Mouse (Mus musculus) embryonic facial prominence, embryonic 12.5 days (tissue): ENCODE results near the gene Gns. TPM values are rescaled to one million over a fixed set of nuclear protein-coding genes. Genes with fewer than 3 reads are reported as not detected.
"Not testable (repeated sequence)": the region's sequence is repeated elsewhere in the genome, so short reads cannot be mapped to it uniquely, and the experiment has no call there.

Source experiments
- ATAC-seq: fragments of 200-750 bp; cut with Nextera tagmentation; 2 replicates; pipeline ENCODE4 v1.8.0; 2017; ENCODE audit not compliant: insufficient number of reproducible peaks, insufficient read depth, low FRiP score, low TSS enrichment
- H3K27ac ChIP-seq: fragments of 300-500 bp; sonication (generic); 2 replicates; pipeline ENCODE4 v1.5.1; 2016; ENCODE audit warnings: mild to moderate bottlenecking
- H3K27me3 ChIP-seq: fragments of 300-500 bp; sonication (generic); 2 replicates; pipeline ENCODE4 v1.6.1; 2016; ENCODE audit warnings: mild to moderate bottlenecking, moderate library complexity
- H3K36me3 ChIP-seq: fragments of 300-500 bp; sonication (generic); 2 replicates; pipeline ENCODE4 v1.6.1; 2016; ENCODE audit warnings: mild to moderate bottlenecking
- H3K4me1 ChIP-seq: fragments of 300-500 bp; sonication (generic); 2 replicates; pipeline ENCODE4 v1.6.1; 2016
- H3K4me2 ChIP-seq: fragments of 300-500 bp; sonication (generic); replicated peaks from 2 replicates; pipeline ENCODE4 v1.6.1; 2016; ENCODE audit warnings: mild to moderate bottlenecking, moderate library complexity
- H3K4me3 ChIP-seq: fragments of 300-500 bp; sonication (generic); 2 replicates; pipeline ENCODE4 v1.5.1; 2016; ENCODE audit warnings: mild to moderate bottlenecking
- H3K9ac ChIP-seq: fragments of 300-500 bp; sonication (generic); 2 replicates; pipeline ENCODE4 v1.6.1; 2016; ENCODE audit warnings: mild to moderate bottlenecking, moderate library complexity
- H3K9me3 ChIP-seq: fragments of 300-500 bp; sonication (generic); 2 replicates; pipeline ENCODE4 v1.6.1; 2016; ENCODE audit warnings: mild to moderate bottlenecking, moderate library complexity
- WGBS: fragments of 180-500 bp; shearing (Covaris S2); methylation state at CpG from one replicate; pipeline ENCODE4 v1.1.7; 2016; 5-methylcytosine and 5-hydroxymethylcytosine counted together
- polyA plus RNA-seq: library from polyadenylated mRNA; unstranded; fragments of >200 nt; fragmentation: Nextera tagmentation; extraction: Ambion mirVana; gene quantifications from 2 replicates; pipeline ENCODE4 v1.2.1, GENCODE M21; 2016

Gene Gns
- 53.4 and 55.6 TPM in 2 replicates for polyA plus RNA-seq

DNA sequence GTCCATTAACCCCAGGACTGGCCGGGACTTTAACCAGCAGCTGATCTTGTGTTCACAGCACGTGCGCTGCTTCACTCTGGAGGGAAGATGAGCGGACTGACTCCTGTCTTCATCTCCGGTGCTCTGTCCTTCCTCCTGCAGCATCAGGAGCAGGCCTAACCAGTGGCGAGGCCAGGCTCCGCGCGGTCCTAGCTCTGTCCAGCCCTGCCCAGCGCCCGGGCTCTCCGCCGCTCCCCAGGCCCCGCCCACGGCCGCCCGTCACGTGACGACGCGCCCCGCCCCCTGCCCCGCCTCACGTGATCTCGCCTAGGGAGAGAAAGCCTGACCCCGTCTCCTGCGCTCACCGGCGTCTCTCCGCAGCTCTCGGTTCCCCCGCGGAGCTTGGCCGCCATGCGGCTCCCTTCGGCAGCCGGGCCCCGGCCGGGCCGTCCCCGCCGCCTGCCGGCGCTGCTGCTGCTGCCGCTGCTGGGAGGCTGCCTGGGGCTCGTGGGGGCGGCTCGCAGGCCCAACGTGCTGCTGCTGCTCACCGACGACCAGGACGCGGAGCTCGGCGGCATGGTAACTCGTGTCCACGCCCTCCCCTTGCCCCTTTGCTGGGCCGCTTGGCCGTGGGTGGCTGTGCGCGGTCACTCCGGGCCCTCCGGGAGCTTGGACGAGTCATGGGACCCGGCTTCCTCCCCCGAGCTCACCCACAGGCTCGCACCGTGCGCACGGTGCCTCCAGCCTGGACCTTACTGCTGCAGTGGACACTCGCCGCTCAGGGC, at the start of gene Gns:
Gns (plus strand) TSS at position 290 of the 764 bp plus-strand sequence.
- H3K4me3 ChIP-seq, result peak within 1 kb of the TSS; percentile 95
- peaks cover 19% of the 10 kb centered on the region for H3K4me1 ChIP-seq
- peak within 1 kb of the TSS; percentile 87 for H3K9ac ChIP-seq
- peaks cover 8% of the 10 kb centered on the region for H3K36me3 ChIP-seq
- ATAC-seq, result peak; percentile 96
- peak within 1 kb of the TSS; percentile 86 for H3K4me2 ChIP-seq
- H3K27ac ChIP-seq, result peak within 1 kb of the TSS; percentile 61
- under 1% methylated on average over 70 of the region's 72 CpGs for WGBS
- no peaks in the 10 kb centered on the region for H3K9me3 ChIP-seq
- H3K27me3 ChIP-seq, result no peaks in the 10 kb centered on the region

DNA sequence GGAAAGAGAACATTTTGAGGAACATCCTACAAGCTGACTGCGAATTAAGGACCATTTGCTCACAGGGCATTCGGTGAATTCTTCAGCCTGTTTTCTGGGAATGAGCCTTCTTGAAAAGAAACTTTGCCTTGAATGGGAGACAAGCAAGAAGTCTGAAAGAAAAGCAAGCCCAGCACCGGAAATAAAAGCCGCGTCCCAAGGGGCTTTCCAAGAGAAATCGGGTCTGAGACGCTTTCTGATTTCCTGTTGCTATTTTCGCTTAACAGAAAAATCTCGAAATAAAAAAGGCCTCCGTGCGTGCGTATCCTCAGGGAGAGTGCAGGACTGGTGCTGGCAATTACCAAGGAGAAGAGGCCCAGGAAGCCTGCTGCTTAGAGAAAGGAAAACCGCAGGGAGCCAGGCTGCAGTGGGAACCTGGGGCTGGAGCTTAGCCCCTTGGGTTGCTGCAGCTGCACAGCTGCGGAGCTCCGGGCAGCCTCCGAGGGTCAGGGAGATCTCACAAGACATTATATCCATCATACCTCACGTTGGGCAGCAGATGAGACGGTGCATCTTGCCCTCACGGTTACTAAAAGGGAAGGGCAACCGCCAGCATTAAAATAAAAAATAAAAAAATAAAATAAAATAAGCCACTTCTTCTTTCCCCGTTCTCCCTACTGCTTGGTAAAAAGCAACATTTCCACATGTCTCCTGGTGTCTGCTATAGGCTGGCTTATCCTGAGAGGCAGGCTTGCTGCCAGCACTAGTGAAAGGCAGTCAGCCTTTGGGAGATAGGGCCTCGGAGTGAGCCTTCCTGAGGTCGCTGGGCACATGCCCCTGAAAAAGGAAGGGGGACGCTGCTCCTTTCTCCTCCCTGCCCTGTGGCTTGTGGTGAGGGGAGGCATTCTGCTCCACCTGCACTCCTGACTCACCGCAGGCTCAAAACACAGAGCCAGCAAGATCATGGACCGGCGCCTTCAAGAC, 49.3 kb upstream of the Gns start:
- Histone ChIP-seq H3K9me3 (no peaks in the 10 kb centered on the region), H3K4me3 (no peak overlapping the region), H3K27me3 (peaks cover 26% of the 10 kb centered on the region), H3K4me1 (peaks cover 10% of the 10 kb centered on the region), H3K4me2 (peak overlapping the region; percentile 43), H3K9ac (no peak overlapping the region; the same call in 1 of the 2 replicates), H3K27ac (no peak overlapping the region), H3K36me3 (no peaks in the 10 kb centered on the region)
- WGBS, result 22% methylated on average over 27 of the region's 27 CpGs
- no peak for ATAC-seq

DNA sequence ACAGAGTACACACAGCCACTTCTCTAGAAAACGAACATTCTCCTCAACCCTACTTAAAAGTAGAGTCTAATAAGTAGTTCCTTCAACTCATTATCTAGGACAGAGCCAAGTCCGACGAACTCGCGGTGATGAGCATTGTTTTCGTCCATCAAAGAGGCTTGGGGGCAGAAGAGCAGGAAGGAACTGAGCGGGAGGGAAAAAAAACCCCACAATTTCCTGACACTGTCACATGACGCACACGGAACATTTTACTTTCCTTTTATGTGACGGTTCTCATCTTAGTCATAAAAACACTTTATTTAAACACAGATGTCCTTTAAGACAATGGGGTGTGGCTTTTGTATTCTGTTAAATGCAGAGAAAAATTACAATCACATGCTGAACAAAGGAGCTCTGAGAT, 48.5 kb upstream of the Gns start:
- WGBS, result 86% methylated on average over 10 of the region's 10 CpGs
- H3K36me3 ChIP-seq, result no peaks in the 10 kb centered on the region
- no peak overlapping the region for H3K4me2 ChIP-seq
- ATAC-seq, result no peak
- H3K4me1 ChIP-seq, result peaks cover 8% of the 10 kb centered on the region; the same call in 1 of the 2 replicates
- no peak overlapping the region for H3K4me3 ChIP-seq
- no peaks in the 10 kb centered on the region for H3K9me3 ChIP-seq
- no peak overlapping the region for H3K9ac ChIP-seq
- H3K27me3 ChIP-seq, result peaks cover 24% of the 10 kb centered on the region
- H3K27ac ChIP-seq, result no peak overlapping the region

DNA sequence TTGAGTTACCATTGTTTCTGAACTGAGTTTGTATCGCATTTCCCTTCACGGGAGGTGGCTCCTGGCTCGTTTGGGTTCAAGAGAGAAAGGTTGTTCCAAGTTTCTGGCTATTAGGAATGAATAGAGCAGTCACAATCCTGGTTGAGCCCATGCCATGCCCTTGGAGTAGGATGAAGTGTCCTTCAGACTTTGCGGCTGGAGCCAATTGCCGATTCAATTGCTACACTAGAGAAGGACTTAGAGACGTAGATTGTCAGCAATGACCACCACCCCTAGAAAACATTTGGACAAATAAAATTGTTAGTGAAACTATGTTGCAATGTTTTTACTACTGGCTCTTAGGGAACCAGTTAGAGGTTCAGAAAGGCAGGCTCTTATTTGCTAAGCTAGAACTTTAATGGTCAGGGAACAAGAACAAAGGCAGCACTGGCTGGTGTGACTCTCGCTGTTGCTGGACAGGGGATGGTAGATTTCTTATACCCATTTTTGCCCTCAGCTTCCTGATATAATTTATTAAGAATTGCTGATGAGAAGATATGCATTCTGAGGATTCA, 46.4 kb upstream of the Gns start:
- Histone ChIP-seq H3K36me3 (no peaks in the 10 kb centered on the region), H3K4me3 (no peak overlapping the region), H3K27ac (no peak overlapping the region), H3K27me3 (peaks cover 10% of the 10 kb centered on the region; the same call in 1 of the 2 replicates), H3K9ac (no peak overlapping the region), H3K9me3 (no peaks in the 10 kb centered on the region), H3K4me1 (peaks cover 8% of the 10 kb centered on the region; the same call in 1 of the 2 replicates), H3K4me2 (no peak overlapping the region)
- ATAC-seq, result no peak
- 72% methylated on average over 7 of the region's 7 CpGs for WGBS

DNA sequence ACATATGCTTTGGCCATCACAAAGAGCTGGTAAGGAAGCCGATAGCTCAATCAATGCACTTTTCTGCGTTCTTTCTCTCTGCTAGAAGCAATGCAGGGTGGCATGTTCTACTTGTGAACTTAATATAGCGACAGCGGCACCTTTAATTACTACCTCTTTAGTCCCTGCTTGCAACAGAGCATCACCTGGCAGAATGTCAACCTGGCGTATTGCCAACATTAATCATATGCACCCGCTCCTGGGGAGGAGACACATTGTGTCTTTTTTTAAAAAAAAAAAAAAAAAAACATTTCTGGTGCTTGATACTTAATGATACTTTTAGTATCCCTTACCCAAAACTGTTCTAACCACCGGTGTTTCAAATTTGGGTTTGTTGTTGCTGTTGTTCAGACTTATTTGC, 41.4 kb upstream of the Gns start:
- H3K27ac ChIP-seq, result no peak overlapping the region
- no peak overlapping the region for H3K4me2 ChIP-seq
- H3K9me3 ChIP-seq, result no peaks in the 10 kb centered on the region
- no peak for ATAC-seq
- H3K4me1 ChIP-seq, result no peaks in the 10 kb centered on the region
- H3K27me3 ChIP-seq, result no peaks in the 10 kb centered on the region
- 84% methylated on average over 7 of the region's 7 CpGs for WGBS
- H3K9ac ChIP-seq, result no peak overlapping the region
- H3K4me3 ChIP-seq, result no peak overlapping the region
- H3K36me3 ChIP-seq, result no peaks in the 10 kb centered on the region

DNA sequence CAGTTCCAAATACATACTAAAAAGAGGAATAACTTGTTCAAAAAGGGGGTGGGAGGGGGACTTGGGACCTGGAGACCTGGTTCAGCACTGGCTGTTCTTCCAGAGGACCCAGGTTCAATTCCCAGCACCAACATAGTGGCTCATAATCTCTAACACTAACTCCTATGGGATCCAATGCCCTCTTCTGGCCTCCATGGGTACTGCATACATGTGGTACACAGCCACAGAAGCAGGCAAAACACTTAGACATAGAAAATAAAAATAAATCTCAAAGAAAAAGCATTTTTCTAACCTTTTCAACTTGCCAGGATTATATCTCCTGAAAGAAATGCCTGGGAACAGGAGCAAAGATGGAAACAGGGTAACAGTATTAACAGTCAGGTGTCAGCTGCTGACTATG, 38.7 kb upstream of the Gns start:
- Histone ChIP-seq H3K4me2 (no peak overlapping the region), H3K9ac (no peak overlapping the region), H3K4me1 (no peaks in the 10 kb centered on the region), H3K9me3 (no peaks in the 10 kb centered on the region), H3K36me3 (no peaks in the 10 kb centered on the region), H3K27me3 (no peaks in the 10 kb centered on the region), H3K27ac (no peak overlapping the region), H3K4me3 (no peak overlapping the region)
- no peak for ATAC-seq

DNA sequence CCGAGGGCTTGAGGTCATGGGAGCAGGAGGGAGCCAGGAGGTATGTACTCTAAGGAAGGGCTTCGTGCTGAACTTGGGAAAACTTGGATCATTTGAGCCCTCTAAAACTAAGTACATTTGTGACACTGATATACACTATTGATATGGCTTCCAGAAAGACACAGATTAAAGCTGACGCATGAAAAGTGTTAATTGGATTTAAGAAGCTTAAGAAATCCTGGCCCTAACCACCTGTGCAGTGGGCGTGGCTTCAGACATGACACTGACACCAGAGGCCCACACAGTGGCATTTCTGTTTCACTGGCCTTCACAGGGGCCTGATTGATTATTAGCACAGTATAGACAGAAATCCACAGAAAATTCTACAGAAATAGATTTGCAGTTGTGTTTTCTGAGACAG, 35.3 kb upstream of the Gns start:
- Histone ChIP-seq H3K4me2 (no peak overlapping the region), H3K4me3 (no peak overlapping the region), H3K27ac (no peak overlapping the region), H3K4me1 (no peaks in the 10 kb centered on the region), H3K36me3 (no peaks in the 10 kb centered on the region), H3K9me3 (no peaks in the 10 kb centered on the region), H3K27me3 (no peaks in the 10 kb centered on the region), H3K9ac (no peak overlapping the region)
- ATAC-seq, result no peak
- WGBS, result 64% methylated on average over 4 of the region's 4 CpGs

DNA sequence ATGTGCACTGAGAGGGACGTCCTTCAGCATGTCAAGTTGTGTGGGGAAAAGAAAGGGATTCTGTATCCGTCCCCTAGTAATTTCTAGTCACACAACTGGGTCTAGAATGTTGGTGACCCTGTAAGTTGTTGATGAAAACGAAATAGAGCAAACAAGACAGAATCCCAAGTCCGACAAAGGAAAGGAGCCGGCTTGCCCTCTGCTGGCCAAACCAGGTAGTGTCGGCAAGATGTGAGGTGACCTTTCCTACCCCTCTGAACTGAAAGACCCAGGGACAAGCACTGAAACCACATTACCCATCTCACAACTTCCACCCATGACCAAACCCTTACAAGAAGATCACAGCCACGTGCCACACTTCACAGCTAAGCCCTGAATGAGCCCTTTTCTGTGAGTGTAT, 34.0 kb upstream of the Gns start:
- Histone ChIP-seq H3K4me2 (no peak overlapping the region), H3K36me3 (no peaks in the 10 kb centered on the region), H3K4me3 (no peak overlapping the region), H3K27me3 (no peaks in the 10 kb centered on the region), H3K9ac (no peak overlapping the region), H3K9me3 (no peaks in the 10 kb centered on the region), H3K27ac (no peak overlapping the region), H3K4me1 (no peaks in the 10 kb centered on the region)
- WGBS, result 12% methylated on average over 7 of the region's 7 CpGs
- ATAC-seq, result no peak

DNA sequence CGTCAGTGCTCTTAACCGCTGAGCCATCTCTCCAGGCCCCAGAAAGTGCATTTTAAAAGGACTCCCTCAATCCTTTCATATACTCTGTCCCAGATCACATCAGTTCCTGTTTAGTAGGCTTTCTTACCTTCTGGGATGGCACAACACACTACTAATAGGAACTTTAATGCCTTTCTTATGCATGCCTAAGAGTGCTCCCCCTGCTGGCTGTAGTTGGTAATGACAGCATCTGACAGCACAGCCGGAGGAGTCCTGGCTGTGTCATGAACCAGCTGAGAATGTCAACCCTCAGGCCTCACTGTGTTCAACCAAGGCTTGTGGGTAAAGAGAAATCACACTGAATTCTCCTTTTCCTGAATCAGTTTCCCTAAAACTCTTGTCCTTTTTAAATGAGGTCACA, 30.3 kb upstream of the Gns start:
- WGBS, result 73% methylated on average over 3 of the region's 3 CpGs

DNA sequence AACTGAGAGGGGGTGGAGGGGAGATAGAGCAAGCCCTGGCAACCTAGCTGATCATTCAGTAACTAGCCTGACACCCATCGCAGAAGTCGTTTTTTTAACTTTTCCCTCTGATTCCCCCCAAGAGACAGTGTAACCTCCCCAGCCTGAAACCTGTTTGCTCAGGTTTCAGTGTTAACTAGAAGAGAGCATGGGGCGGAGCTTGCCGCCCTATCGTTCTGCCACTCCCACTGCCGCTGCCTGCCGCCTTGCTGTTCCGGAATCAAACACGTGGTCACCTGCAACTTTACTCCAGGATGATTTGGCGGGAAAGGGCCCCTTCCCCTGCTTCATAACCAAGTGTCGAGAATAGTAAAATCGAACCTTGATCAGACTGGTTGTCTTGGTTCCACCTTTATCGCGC, 28.4 kb upstream of the Gns start:
- H3K4me1 ChIP-seq, H3K4me2 ChIP-seq, H3K4me3 ChIP-seq, H3K27me3 ChIP-seq, ATAC-seq, H3K27ac ChIP-seq, H3K9ac ChIP-seq, H3K36me3 ChIP-seq, H3K9me3 ChIP-seq: not testable (repeated sequence)
- 70% methylated on average over 14 of the region's 14 CpGs for WGBS

More for the DNA sequence above, 30.3 kb upstream of the Gns start:
- Histone ChIP-seq H3K9ac (no peak overlapping the region), H3K27me3 (no peaks in the 10 kb centered on the region), H3K4me2 (no peak overlapping the region), H3K36me3 (no peaks in the 10 kb centered on the region), H3K9me3 (no peaks in the 10 kb centered on the region), H3K4me1 (no peaks in the 10 kb centered on the region), H3K27ac (no peak overlapping the region), H3K4me3 (no peak overlapping the region)
- ATAC-seq, result no peak

DNA sequence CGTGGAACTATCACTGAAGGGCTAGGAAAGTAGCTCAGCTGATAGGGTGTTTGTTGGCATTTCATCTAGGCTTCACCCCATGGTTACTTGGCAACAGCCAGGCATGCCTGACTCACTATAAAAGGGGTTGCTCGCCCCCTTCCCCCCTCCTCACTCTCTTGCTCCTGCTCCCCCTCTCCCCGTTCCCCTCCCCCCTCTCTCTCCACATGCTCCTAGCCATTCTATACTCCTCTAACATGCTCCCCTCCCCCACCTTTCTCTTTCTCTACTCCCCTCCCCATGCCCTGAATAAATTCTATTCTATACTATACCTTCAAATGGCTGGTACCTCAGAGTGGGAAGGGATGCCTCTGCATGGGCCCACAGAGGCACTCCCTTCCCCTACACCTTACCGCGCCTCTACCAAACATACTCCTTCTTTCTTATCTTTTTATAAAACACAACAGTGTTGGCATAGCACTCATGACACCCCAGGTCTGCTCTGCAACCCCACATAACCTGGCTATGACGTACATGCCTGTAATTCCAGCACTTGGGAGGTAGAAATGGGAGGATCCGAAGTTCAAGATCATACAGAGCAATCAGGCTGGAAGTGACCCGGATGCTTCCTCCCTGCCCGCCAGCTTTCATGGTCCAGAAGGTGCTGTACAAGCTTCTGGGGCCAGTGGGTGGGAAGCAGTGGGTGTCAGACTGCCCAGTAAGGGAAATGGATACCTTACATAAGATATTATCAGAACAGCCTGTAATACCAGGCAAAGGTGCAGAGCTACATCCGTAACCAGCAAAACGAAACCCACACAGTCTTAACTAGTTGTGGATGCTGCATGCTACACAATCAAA, 23.9 kb upstream of the Gns start:
- H3K27me3 ChIP-seq, result no peaks in the 10 kb centered on the region
- H3K27ac ChIP-seq, result no peak overlapping the region
- H3K4me3 ChIP-seq, result no peak overlapping the region
- 67% methylated on average over 11 of the region's 11 CpGs for WGBS
- ATAC-seq, result no peak
- no peak overlapping the region for H3K9ac ChIP-seq
- H3K36me3 ChIP-seq, result no peaks in the 10 kb centered on the region
- no peaks in the 10 kb centered on the region for H3K9me3 ChIP-seq
- H3K4me1 ChIP-seq, result no peaks in the 10 kb centered on the region
- H3K4me2 ChIP-seq, result no peak overlapping the region
